In genomic region chr12:26316261-26316660, GRCm38 (mm10) we compare ENCODE assay signal across 11 mouse cellular contexts.
DNase-seq lines count a peak whose midpoint lies in the region; ATAC-seq and TF ChIP-seq lines count a peak whose summit lies in the region.
"Had no signal": no experiment of that assay in that cellular context is flagged by ENCODE, and none has a peak within 500 bp of the region (broad histone marks: within the 10 kb centered on the region; RNA-seq: fewer than 3 reads in every experiment).

No protein-coding gene starts in this region.

- TF ChIP-seq EP300 in liver, postnatal 0 days (IDR thresholded peaks at IDR 0.05; ENCODE audit: low read depth): peak; percentile 45; the same call in 1 of the 2 replicates

- H3K9ac ChIP-seq in liver, postnatal 0 days (replicated peaks): no peak overlapping the region
- H3K9ac ChIP-seq in liver, embryonic 12.5 days: no peak overlapping the region
- H3K9ac ChIP-seq: heart, embryonic 13.5 days; lung, embryonic 14.5 days had no signal

- 0 out of 2 replicates have a peak, but pooled peaks cover 2% of the 10 kb centered on the region for H3K36me3 ChIP-seq in liver, postnatal 0 days (replicated peaks; ENCODE audit: insufficient read depth, low read length)
- H3K36me3 ChIP-seq in liver, embryonic 12.5 days: no peaks in the 10 kb centered on the region

- no peak overlapping the region for H3K4me2 ChIP-seq in liver, postnatal 0 days (ENCODE audit: low read depth, low read length)
- no peak overlapping the region for H3K4me2 ChIP-seq in liver, embryonic 12.5 days
- H3K4me2 ChIP-seq: heart, embryonic 13.5 days; lung, embryonic 14.5 days had no signal

- TF ChIP-seq CTCF in liver, postnatal 0 days (IDR thresholded peaks at IDR 0.05; ENCODE audit: low read depth): no peak

- no peaks in the 10 kb centered on the region for H3K27me3 ChIP-seq in liver, postnatal 0 days (ENCODE audit: insufficient read depth, low read length)
- H3K27me3 ChIP-seq in liver, embryonic 12.5 days (replicated peaks): no peaks in the 10 kb centered on the region
- H3K27me3 ChIP-seq: heart, embryonic 13.5 days had no signal

- no peaks in the 10 kb centered on the region for H3K9me3 ChIP-seq in liver, postnatal 0 days (ENCODE audit: low read length)
- H3K9me3 ChIP-seq in liver, embryonic 12.5 days (replicated peaks): no peaks in the 10 kb centered on the region
- H3K9me3 ChIP-seq: forebrain, embryonic 10.5 days; heart, embryonic 13.5 days had no signal

- peaks cover 6% of the 10 kb centered on the region; the same call in 1 of the 2 replicates for H3K4me1 ChIP-seq in liver, postnatal 0 days (ENCODE audit: insufficient read depth)
- no peaks in the 10 kb centered on the region for H3K4me1 ChIP-seq in liver, embryonic 12.5 days
- H3K4me1 ChIP-seq: forebrain, embryonic 10.5 days; heart, embryonic 13.5 days had no signal

- H3K4me3 ChIP-seq in liver, postnatal 0 days (ENCODE audit: low read depth, low read length): no peak overlapping the region
- H3K4me3 ChIP-seq in liver, embryonic 12.5 days: no peak overlapping the region
- H3K4me3 ChIP-seq: forebrain, embryonic 10.5 days; heart, embryonic 13.5 days had no signal

- 37% methylated on average over 3 of the region's 3 CpGs for WGBS in liver, postnatal 0 days (ENCODE audit: insufficient replicate concordance)
- 43% methylated on average over 3 of the region's 3 CpGs for WGBS in liver, embryonic 12.5 days (ENCODE audit: insufficient replicate concordance)

- H3K27ac ChIP-seq in liver, postnatal 0 days (ENCODE audit: low read depth): no peak overlapping the region
- no peak overlapping the region for H3K27ac ChIP-seq in liver, embryonic 12.5 days
- H3K27ac ChIP-seq: forebrain, embryonic 10.5 days; heart, embryonic 13.5 days had no signal

- peak; percentile 54 for DNase-seq in liver, postnatal 0 days
- DNase-seq in adrenal gland, postnatal 36 days: peak; percentile 26 to 39
- peak; percentile 36 to 48 for DNase-seq in heart, postnatal 14 days
- no peak for DNase-seq in yolk sac, embryonic 10.5 days (ENCODE audit: low spot score)
- DNase-seq in natural killer cell, adult 2 months (ENCODE audit: low spot score in 2 of 2): no peak
- DNase-seq: lung, embryonic 14.5 days; thymus, adult 2 months had no signal

- intact Hi-C loops in heart, postnatal 14 days (cut with DNase I): loop anchor here (5.0 kb wide), 1 partner anchor 41 kb away; no protein-coding TSS in a partner anchor

- peak; percentile 90 for ATAC-seq in liver, postnatal 0 days
- ATAC-seq in liver, embryonic 12.5 days: no peak
- ATAC-seq in megakaryocyte progenitor cell, adult 5-6 weeks (replicated peaks; ENCODE audit: poor library complexity): peak; percentile 53

Comparison
In these comparisons a context has a peak if more than half of its experiments do, and no peak if none do; other contexts are left out.
1. DNase-seq: peak in liver, postnatal 0 days (single experiment), adrenal gland, postnatal 36 days (2 of 2) and heart, postnatal 14 days (2 of 2); none in yolk sac, embryonic 10.5 days (single experiment) and natural killer cell, adult 2 months (0 of 2).